Mouse (Mus musculus) stomach, postnatal 0 days (tissue): ENCODE measurements around the gene Prcd. TPM values are rescaled to one million over a fixed set of nuclear protein-coding genes. Genes with fewer than 3 reads are reported as not detected.
"Not testable (repeated sequence)": the region's sequence is repeated elsewhere in the genome, so short reads cannot be mapped to it uniquely, and the experiment has no call there.

Experiments
- ATAC-seq: fragments of 200-750 bp; cut with Nextera tagmentation; 2 replicates; pipeline ENCODE4 v1.8.0; 2017; ENCODE audit not compliant: low FRiP score, low TSS enrichment
- DNase-seq: peaks from one replicate; pipeline ENCODE4 v3.0.0-alpha.2; 2016; ENCODE audit warnings: low spot score
- H3K27ac ChIP-seq: fragments of 300-500 bp; sonication (generic); replicated peaks from 2 replicates; pipeline ENCODE4 v1.5.1; 2014; ENCODE audit warnings: mild to moderate bottlenecking, control low read depth
- H3K27me3 ChIP-seq: fragments of 300-500 bp; sonication (generic); 2 replicates; pipeline ENCODE4 v1.6.1; 2014; ENCODE audit warnings: low read length; ENCODE audit not compliant: control insufficient read depth, insufficient read depth
- H3K36me3 ChIP-seq: fragments of 300-500 bp; sonication (generic); 2 replicates; pipeline ENCODE4 v1.6.1; 2014; ENCODE audit warnings: low read length, mixed read lengths; ENCODE audit not compliant: control insufficient read depth, insufficient read depth
- H3K4me1 ChIP-seq: fragments of 300-500 bp; sonication (generic); replicated peaks from 2 replicates; pipeline ENCODE4 v1.6.1; 2014; ENCODE audit warnings: antibody characterized with exemption; ENCODE audit not compliant: control insufficient read depth, insufficient read depth
- H3K4me2 ChIP-seq: fragments of 300-500 bp; sonication (generic); replicated peaks from 2 replicates; pipeline ENCODE4 v1.6.1; 2014; ENCODE audit warnings: low read depth, mild to moderate bottlenecking, control low read depth, moderate library complexity
- H3K4me3 ChIP-seq: fragments of 300-500 bp; sonication (generic); 2 replicates; pipeline ENCODE4 v1.5.1; 2014; ENCODE audit warnings: low read depth, low read length, control low read depth
- H3K9ac ChIP-seq: fragments of 300-500 bp; sonication (generic); 2 replicates; pipeline ENCODE4 v1.6.1; 2014; ENCODE audit warnings: mild to moderate bottlenecking, low read length, control low read depth, mixed read lengths
- H3K9me3 ChIP-seq: fragments of 300-500 bp; sonication (generic); 2 replicates; pipeline ENCODE4 v1.6.1; 2016; ENCODE audit warnings: low read length; ENCODE audit not compliant: control insufficient read depth
- CTCF ChIP-seq: IDR thresholded peaks from 2 replicates; pipeline ENCODE4 v1.5.1; 2016; ENCODE audit warnings: antibody characterized with exemption, low read depth, mild to moderate bottlenecking, moderate library complexity
- EP300 ChIP-seq: optimal IDR thresholded peaks from 2 replicates; pipeline ENCODE3; 2016; ENCODE audit warnings: antibody characterized with exemption
- WGBS: fragments of 180-500 bp; shearing (Covaris S2); extraction: QIAGEN DNeasy Blood & Tissue Kit; methylation state at CpG from one replicate; pipeline ENCODE4 v1.1.7; 2014; 5-methylcytosine and 5-hydroxymethylcytosine counted together
- polyA plus RNA-seq: library from polyadenylated mRNA; unstranded; fragments of >200 nt; fragmentation: Nextera tagmentation; extraction: Ambion mirVana; gene quantifications from 2 replicates; pipeline ENCODE4 v1.2.1, GENCODE M21; 2015

Gene Prcd
- polyA plus RNA-seq, 1 experiment from 2014 or later, result 2.6 TPM

DNA sequence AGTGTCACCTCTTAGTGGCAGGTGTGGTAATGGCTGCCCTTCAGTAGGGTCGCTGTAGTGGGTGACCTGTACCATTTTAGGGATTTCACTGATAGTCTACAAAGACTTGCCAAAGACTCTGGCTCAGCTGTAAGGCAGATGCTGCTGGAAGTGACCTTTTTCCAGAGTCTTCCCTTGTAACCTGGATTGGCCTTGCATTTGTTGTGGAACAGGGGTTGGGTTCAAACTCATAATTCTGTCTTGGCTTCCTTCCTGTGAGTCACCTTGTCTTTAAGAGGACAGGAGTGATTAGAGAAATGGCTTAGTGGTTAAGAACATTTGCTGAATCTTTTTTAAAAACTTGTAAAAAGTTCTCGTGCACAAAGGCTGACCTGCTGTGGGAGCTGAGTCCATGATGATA lies 20.1 kb downstream of the Prcd start:
- H3K27ac ChIP-seq, result peak overlapping the region; percentile 24; the same call in 1 of the 2 replicates
- peak overlapping the region; percentile 27; the same call in 1 of the 2 replicates for H3K9ac ChIP-seq
- H3K36me3 ChIP-seq, result peaks cover 17% of the 10 kb centered on the region; the same call in 1 of the 2 replicates
- no peak for DNase-seq
- ATAC-seq, result no peak
- TF ChIP-seq EP300, result no peak
- no peak for TF ChIP-seq CTCF
- H3K4me1 ChIP-seq, result no peaks in the 10 kb centered on the region
- WGBS, result 73% methylated on average over 2 of the region's 2 CpGs
- H3K9me3 ChIP-seq, result no peaks in the 10 kb centered on the region
- H3K4me2 ChIP-seq, result peak overlapping the region; percentile 93
- no peaks in the 10 kb centered on the region for H3K27me3 ChIP-seq
- H3K4me3 ChIP-seq, result no peak overlapping the region

DNA sequence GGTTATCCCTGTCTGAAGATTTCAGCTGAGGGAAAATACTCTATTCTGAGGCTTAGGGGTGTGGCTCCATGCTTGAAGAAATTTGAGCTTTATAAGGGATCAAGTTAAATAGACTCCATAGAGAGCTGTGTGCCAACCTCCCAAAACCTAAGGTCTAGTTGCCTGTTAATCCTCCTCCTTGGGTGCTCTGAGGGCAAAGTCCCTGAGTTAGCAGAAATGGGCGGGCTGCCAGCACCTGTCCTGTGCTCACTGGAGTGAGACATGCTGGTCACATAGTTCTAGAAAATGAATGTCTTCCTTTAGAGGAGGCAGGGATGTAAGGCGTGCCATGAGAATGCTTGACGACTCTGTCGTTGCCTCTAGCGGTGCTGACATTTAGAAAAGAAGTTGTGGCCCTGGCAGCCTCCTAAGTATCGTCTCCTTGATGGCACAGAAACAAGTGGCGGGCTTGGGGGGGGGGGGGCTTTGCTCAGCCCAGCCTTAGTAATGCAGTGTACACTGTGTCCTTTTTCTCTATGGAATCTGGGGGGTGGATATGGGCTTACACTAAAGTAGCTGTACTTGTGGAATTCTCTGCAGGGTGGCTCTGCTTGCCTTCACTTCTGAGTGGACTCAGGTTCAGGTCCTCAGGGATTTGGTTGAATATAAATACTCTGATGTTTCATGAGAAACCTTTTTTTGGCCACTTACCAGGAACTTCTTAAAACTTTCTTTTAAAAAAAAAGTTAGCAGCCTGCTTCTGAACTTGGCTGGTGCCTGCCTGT lies 21.5 kb downstream of the Prcd start:
- TF ChIP-seq EP300, result no peak
- TF ChIP-seq CTCF, result no peak
- Histone ChIP-seq H3K4me3 (no peak overlapping the region), H3K27ac (no peak overlapping the region), H3K9ac (no peak overlapping the region), H3K4me2 (no peak overlapping the region), H3K4me1 (no peaks in the 10 kb centered on the region), H3K9me3 (no peaks in the 10 kb centered on the region), H3K36me3 (peaks cover 17% of the 10 kb centered on the region; the same call in 1 of the 2 replicates), H3K27me3 (no peaks in the 10 kb centered on the region)
- WGBS, result 50% methylated on average over 7 of the region's 7 CpGs
- ATAC-seq, result no peak
- DNase-seq, result peak; percentile 67

DNA sequence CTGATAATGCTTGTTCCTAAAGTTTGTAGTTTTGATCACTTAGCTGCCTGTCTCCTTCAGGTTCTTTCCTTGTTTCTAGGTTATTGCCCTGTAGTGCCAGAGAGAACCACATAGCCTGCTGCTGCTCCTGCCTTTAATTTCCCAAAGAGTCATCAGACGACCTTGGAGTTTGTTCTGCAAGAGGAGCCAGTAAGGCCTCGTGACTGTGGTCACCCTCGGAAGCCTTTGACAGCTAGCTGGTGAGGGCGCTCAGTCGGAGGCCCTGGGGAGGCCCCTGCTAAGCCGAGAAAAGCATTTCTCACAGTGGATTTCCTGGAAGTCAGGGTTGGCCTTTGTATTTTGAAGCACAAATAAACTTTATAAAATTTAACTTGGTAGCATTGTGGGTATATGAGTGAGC lies 22.1 kb downstream of the Prcd start:
- not testable (repeated sequence) for ATAC-seq, H3K4me1 ChIP-seq, H3K4me3 ChIP-seq, H3K4me2 ChIP-seq, H3K9me3 ChIP-seq, H3K27ac ChIP-seq, DNase-seq, H3K9ac ChIP-seq, H3K27me3 ChIP-seq
- 56% methylated on average over 6 of the region's 6 CpGs for WGBS
- H3K36me3 ChIP-seq, result peaks cover 17% of the 10 kb centered on the region; the same call in 1 of the 2 replicates

DNA sequence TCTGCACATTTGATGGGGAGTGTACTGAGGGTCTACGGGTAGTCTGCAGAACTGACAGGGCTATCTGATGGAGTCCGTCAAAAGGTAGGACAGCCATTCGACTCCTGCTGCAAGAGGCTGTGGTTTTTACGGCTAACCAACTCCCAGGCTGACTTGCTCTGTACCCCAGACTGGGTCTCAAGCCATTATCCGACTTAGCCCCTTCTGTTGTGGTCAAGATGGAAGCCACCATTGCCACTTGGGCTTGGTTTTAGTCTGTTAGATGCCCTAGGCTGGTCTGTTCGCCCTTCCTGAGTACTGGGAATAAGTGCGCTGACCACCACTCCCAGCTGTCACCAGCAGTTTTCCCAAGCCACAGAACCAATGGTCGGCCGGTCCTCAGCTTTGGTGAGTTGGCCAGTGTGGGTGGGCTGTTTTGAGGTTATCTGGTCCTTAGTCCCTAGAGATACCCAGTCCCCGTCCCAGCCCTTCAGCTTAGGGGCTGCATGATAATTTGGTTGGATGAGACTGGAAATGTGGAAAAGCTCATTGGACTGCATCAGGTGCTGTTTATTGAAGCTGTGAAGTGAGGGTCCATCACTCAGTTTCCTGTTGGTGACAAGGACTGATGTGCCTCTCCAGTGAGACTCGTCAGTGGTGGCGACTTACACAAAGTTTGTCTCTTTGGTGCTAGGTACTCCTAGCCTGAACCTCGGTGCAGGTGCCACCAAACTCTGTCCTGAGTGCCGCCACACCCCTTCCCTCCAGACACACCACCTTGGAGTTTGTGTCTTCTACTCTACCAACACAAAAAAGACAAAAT lies 23.0 kb downstream of the Prcd start:
- no peak overlapping the region for H3K4me2 ChIP-seq
- no peak overlapping the region for H3K27ac ChIP-seq
- H3K36me3 ChIP-seq, result peaks cover 17% of the 10 kb centered on the region; the same call in 1 of the 2 replicates
- H3K4me3 ChIP-seq, result no peak overlapping the region
- no peaks in the 10 kb centered on the region for H3K27me3 ChIP-seq
- DNase-seq, result no peak
- ATAC-seq, result no peak
- no peaks in the 10 kb centered on the region for H3K4me1 ChIP-seq
- H3K9ac ChIP-seq, result no peak overlapping the region
- WGBS, result 85% methylated on average over 14 of the region's 14 CpGs
- H3K9me3 ChIP-seq, result no peaks in the 10 kb centered on the region
- TF ChIP-seq EP300 (no peak), CTCF (no peak)

DNA sequence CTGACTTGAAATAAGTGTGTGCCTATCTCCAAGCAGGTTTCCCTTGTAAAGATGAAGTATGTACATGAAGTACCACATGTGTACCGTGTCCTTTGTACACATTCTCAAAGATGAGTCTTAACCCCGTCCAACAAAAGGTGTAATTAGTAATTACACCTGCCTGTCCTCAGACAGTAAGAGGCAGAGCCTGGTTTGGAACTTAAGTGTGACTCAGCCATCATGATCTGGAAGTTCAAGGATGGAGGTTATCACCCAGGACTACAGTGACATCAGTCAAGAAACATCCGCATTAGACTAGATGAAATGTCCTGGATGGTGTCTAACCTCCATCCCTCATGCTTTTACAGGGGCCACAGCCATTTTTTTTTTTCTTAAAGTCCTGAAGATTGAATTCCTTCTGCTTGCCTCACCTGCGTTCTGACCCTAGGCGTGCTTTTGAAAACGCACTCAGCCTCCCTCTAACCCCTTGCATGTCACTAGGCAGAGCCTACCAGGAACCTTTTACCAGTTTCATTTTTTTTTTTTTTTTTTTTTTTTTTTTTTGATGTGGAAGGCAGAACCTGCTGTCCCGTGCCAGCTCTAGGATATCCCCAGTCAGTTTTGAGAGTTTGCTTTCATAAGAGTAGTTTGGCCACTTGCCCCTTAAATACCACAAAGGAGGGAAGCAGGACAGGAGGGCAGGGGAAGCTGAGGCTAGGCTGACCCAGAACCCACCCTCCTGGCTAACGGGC lies 24.5 kb downstream of the Prcd start:
- ATAC-seq, result no peak
- DNase-seq, result no peak
- Histone ChIP-seq H3K27ac (no peak overlapping the region), H3K4me3 (no peak overlapping the region), H3K4me2 (no peak overlapping the region), H3K4me1 (peaks cover 1% of the 10 kb centered on the region; the same call in 1 of the 2 replicates), H3K9me3 (no peaks in the 10 kb centered on the region), H3K36me3 (peaks cover 17% of the 10 kb centered on the region; the same call in 1 of the 2 replicates), H3K27me3 (no peaks in the 10 kb centered on the region), H3K9ac (no peak overlapping the region)
- TF ChIP-seq CTCF (no peak), EP300 (no peak)
- 64% methylated on average over 8 of the region's 8 CpGs for WGBS
